Mouse (Mus musculus) Muller cell, postnatal 12 days (primary cell): ENCODE results near the gene Cstf3.

Experiments used
- DNase-seq: peaks from one replicate; pipeline ENCODE4 v3.0.0-alpha.2; 2015; ENCODE audit errors: inconsistent ontology term

Gene Cstf3

GRCm38 (mm10) chr2:104603431-104603830 lies 13.1 kb downstream of the Cstf3 start:
- DNase-seq, result peak; percentile 60

- DNase-seq, result peak; percentile 44
Observed at GRCm38 (mm10) chr2:104604718-104605117, 14.4 kb downstream of the Cstf3 start.

GRCm38 (mm10) chr2:104605560-104605959 lies 15.2 kb downstream of the Cstf3 start:
- DNase-seq, result no peak

- DNase-seq, result no peak
Observed at GRCm38 (mm10) chr2:104614786-104615185, 24.5 kb downstream of the Cstf3 start.

GRCm38 (mm10) chr2:104615985-104616711 lies 25.8 kb downstream of the Cstf3 start:
- no peak for DNase-seq

GRCm38 (mm10) chr2:104658659-104659058 lies 68.3 kb downstream of the Cstf3 start:
- DNase-seq, result no peak

GRCm38 (mm10) chr2:104663372-104664100 lies 73.2 kb downstream of the Cstf3 start:
- no peak for DNase-seq

GRCm38 (mm10) chr2:104669122-104669804 lies 78.9 kb downstream of the Cstf3 start:
- DNase-seq, result no peak

GRCm38 (mm10) chr2:104671724-104672123 lies 81.4 kb downstream of the Cstf3 start:
- no peak for DNase-seq

GRCm38 (mm10) chr2:104677326-104677725 lies 87.0 kb downstream of the Cstf3 start:
- no peak for DNase-seq

- no peak for DNase-seq
Observed at GRCm38 (mm10) chr2:104684771-104685170, 94.4 kb downstream of the Cstf3 start.

- peak; percentile 68 for DNase-seq
Observed at GRCm38 (mm10) chr2:104685418-104685817, 95.1 kb downstream of the Cstf3 start.

GRCm38 (mm10) chr2:104687261-104687660 lies 96.9 kb downstream of the Cstf3 start:
- no peak for DNase-seq

- no peak for DNase-seq
Observed at GRCm38 (mm10) chr2:104688321-104688720, 98.0 kb downstream of the Cstf3 start.

- DNase-seq, result no peak
Observed at GRCm38 (mm10) chr2:104688724-104689123, 98.4 kb downstream of the Cstf3 start.

- no peak for DNase-seq
Observed at GRCm38 (mm10) chr2:104690720-104691119, 100.4 kb downstream of the Cstf3 start.

GRCm38 (mm10) chr2:104692551-104692950 lies 102.2 kb downstream of the Cstf3 start:
- no peak for DNase-seq

- no peak for DNase-seq
Observed at GRCm38 (mm10) chr2:104699659-104700058, 109.3 kb downstream of the Cstf3 start.

GRCm38 (mm10) chr2:104703158-104703557 lies 112.8 kb downstream of the Cstf3 start:
- DNase-seq, result no peak

GRCm38 (mm10) chr2:104704355-104704754 lies 114.0 kb downstream of the Cstf3 start:
- no peak for DNase-seq

GRCm38 (mm10) chr2:104709786-104710337 lies 119.5 kb downstream of the Cstf3 start:
- DNase-seq, result no peak

GRCm38 (mm10) chr2:104710670-104711370 lies 120.5 kb downstream of the Cstf3 start:
- DNase-seq, result no peak
